Mouse (Mus musculus): ENCODE data around the gene Osbpl5.
A peak's percentile ranks its signal among the peaks of the same experiment; 100 is the strongest.
"Not testable (repeated sequence)": the region's sequence is repeated elsewhere in the genome, so short reads cannot be mapped to it uniquely, and the experiment has no call there.

Gene Osbpl5

DNA sequence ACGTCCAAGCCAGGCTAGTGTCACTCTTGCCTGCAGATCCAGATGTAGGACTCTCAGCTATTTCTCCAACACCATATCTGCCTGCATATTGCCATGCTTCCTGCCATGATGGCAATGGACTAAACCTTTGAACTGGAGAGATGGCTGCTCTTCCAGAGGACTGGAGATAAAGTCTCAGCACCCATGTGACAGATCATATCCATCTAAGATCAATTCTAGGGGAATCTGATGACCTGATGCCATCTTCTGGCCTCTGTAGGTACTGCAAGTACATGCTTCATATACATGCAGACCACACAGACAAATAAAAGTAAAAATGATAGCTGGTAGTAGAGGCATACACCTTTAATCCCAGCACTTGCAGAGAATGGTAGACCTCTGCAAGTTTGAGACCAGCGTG lies 60.6 kb downstream of the Osbpl5 start:
- DNase-seq, result peak; percentile 33

DNA sequence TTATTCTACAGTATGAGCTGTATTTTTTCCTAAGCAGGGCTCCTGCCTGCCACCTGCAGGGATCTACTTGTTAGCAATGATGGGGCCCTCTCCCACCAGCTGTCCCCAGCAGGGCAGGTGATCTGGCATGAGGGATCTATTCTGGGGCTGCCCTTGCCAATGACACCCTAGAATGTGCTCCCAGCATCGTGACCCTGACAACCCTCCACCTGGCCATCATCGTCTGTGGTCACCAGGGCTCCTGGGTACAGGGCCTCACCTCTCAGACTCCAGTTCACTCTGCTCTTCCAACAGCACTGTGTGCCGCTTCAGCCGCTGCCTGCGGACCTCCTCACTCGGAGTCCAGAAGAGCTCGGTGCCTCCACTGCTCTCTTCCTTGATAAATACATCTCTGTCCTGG lies 62.2 kb downstream of the Osbpl5 start:
- peak; percentile 85 for DNase-seq

DNA sequence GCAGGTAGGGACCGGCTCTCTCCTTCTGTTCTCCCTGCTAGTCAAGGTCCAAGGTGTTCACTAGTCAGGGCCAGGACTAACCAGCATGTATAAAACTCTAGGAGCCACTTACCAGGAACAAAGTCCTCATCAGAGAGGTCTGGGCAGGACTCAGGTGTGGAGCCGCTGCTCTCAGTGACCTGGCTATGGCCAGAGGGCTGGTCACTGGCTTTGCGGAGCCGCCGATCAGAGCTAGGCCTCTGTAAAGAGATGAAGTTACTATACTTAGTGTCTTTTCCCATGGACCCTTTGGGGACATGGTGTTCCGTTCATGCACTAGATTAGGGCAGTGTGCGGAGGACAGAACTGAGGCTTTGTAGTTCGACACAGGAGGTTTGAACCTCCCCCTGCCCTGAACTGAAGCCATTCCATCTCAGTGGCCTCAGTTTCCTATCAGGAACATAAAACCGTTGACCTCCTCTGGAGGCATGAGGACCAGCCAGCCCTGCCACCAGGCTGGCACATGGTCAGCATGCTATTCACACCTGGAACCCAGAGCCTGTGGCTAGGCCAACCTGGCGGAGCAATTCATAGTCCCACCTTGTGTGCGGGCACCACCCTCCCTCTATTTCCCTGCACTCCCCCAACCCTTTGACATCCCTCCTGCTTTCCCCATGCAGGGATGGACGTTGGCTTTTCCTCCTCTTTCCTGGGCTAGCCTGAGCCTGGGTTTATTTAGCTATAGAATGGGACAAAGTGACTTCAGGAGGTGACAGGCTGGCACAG lies 63.9 kb downstream of the Osbpl5 start:
- DNase-seq, result peak; percentile 82

DNA sequence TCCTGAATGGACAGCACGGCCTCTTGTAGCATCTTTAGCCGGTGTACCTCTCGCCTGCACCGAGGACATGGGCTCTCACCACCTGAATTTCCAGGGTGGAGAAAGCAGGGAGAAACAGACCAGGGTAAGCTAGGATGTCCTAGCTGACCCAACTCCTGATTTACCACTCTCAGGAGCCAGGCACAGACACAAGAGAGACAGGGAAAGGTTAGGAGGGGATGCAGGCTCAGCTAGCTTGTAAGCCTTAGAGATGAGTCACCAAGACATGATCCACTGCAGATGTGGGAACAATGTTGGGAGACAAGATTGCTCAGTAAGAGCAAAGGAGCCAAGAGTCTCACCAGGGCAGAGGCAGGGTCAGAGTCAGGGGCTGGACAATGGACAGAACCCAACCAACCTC lies 64.9 kb downstream of the Osbpl5 start:
- DNase-seq, result peak; percentile 73

DNA sequence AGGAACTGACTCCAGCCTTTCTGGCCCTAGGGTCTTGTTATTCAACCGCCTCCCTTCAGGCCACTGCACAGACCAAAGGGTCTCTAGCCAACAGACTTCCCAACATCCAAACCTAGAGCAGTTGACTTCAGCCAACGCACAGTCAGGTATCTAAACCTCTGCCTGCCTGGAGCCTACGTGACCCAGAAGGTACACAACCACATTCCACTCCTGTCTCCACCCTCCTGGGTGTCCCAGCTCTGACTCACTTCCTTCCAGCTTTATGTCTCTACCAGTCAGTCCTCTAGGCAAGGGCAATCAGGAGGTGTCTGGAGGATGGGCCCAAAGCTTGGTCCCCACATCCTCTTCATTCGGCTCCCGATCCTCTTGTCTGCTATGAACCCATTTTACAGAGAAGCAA lies 65.6 kb downstream of the Osbpl5 start:
- DNase-seq, result peak; percentile 88

DNA sequence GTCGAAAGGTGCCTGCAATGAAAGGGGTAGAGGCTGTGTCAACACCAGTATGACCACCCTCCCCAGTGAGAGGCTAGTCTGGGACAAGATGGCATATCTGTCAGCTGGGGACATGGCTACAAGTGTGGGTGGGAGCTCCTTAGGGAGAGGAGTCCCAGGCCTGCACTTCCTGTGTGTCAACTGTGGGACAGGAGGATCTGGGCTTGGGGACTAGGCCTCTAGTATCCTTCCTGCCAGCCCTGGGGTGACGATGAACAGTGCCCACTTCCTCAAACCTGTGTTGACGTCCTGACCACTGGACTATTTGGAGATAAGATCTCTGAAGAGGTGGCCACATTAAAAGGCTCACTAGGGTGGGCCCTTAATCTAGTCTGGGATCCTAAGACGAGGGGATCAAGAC lies 66.8 kb downstream of the Osbpl5 start:
- peak; percentile 78 for DNase-seq

DNA sequence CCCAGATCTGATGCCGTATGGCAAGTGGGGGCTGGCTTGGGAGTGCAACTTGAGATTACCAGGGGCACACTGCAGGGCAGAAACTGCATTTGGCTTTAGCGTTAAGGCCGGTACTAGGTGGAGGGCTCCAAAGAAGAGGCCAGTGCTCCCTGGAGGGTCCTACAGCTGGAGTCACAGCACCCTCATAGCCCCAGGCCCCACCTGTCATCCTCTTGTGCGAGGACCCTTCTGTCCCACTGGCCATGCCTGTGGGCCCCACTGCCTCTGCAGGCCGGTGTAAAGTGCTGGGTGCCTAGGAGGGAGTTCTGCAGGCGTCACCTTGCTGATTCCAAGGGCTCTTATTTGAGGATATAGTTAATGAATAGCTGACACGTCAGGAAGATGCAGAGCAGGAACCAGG lies 67.3 kb downstream of the Osbpl5 start:
- DNase-seq, result peak; percentile 87

DNA sequence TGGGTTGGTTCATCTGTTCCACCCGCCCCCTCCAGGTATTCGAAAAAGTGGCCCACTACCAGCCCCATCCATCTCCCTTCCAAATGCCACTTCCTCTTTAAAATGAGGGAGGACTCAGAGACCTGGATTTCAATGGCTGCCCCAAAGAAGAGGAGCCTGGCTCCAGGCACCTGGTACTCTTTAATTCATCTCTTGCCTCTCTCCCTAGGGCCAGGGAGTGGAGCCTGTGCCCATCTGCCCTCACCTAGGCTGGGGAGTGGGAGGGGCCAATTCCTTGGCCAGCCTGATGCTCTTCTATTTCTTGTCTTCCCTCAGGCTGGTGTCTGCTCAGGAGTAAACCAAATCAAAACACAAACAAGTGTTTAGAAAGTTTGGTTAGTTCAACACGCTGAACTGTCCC lies 70.1 kb downstream of the Osbpl5 start:
- peak; percentile 93 for DNase-seq

DNA sequence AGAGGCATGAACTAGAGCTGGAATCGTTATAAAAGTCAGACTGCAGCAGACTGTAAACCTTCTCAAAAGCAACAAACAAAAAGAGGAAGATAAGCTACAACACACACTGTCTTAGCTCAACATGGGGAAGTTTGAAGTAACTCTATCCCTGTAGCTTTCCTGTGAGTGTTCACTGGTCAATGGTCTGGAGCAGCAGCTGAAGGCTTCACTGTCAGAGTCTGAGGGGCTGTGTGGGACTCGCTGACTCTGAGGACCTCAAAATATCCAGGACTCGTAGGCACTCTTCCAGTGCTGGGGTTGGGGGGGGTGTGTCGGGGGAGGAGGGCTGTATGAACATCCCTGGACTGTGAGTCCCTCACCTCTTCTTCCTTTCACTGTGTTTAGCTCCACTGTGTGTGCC lies 70.6 kb downstream of the Osbpl5 start:
- peak; percentile 77 for DNase-seq

DNA sequence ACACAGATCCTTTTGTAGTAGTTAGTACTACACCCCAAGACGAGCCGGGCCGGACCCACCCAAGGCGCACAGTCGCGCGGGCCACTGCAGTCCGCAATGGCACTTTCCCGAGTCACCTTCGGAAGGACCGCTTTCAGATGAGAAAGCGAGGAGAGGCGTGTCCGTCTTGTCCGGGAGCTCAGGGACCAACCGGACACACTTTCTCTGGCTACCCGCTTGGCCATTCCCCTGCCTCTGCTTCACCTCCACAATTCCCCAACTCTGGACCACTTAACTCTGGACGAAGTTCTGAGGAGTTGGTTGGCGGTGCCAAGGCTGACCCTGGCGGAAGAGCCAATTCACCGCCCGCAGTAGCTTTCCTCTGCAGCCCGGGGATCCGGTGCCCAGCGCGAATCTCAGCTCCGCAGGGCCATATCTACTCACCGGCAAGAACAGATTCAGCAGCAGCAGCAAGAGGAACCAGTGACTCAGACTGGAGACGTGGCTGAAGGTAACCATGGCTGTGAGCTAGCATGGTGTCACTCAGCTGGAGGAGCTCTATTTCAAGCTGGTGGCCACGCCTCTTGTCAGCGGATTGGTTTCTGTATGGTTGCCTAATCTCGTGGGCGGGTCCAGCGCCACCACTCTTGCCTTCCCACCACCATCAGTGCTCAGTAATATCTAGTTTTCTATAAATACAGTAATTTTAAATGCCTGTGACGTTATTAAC lies 71.3 kb downstream of the Osbpl5 start, which contains the start of gene Tnfrsf23:
Gene Tnfrsf23, minus strand, starts transcription at position 514 of the 709 bp plus-strand sequence.
- DNase-seq, result peak; percentile 98

DNA sequence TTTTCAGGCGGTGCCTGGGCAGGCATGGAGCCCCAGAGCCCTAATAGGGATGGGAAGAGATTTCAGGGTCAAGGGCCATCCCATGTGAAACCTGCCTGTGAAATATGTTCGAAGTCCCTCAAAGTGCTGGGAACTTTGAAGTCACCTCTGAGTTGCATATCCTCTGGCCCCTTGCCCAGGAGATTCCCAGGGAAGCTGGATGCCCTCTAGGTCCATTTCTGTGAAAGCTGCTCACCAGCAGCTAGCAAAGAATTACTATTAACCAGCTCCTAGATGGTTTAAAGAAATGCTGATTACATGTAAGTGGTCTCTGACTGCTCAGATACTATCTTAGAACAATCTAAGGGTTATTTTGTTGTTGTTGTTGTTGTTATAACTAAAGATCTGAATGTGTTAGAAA lies 72.2 kb downstream of the Osbpl5 start:
- DNase-seq, result not testable (repeated sequence)

DNA sequence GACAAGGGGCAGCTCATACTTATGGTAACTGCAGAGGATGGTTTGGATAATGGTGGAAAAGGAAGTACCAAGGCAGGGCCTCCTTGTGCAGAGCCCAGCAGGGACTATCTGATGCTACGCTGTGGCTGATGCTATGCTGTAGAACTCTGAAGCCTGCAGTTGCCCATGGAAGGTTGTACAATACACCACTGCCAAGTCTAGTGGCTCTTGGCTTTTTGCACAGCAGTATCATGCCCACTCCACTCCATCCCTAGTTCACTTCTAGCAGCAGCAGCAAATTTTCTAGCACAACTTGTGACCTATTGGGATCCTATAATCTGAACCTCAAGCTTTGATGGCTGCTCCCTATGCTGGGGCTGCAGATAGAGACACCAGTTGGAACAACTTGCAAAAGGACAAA lies 75.2 kb downstream of the Osbpl5 start:
- DNase-seq, result peak; percentile 82

DNA sequence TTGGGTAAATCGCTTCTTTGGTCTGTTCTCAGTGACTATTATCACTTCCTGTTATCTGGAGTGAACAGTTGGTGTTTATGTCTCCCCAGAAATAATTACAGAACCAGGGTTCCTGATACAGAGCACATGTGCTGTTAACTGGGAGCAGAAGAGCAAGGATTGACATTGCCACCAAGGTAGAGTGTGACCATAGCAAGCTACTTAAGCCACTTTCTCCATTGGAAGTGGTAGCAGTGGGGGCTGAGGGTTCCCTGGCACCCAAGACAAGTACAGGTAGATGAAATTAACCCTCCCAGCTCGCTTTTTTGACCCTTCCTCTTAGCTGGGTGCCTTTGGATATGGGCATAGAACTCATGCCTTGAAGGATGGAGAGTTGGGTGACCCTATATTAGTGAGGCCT lies 75.9 kb downstream of the Osbpl5 start:
- peak; percentile 64 for DNase-seq

DNA sequence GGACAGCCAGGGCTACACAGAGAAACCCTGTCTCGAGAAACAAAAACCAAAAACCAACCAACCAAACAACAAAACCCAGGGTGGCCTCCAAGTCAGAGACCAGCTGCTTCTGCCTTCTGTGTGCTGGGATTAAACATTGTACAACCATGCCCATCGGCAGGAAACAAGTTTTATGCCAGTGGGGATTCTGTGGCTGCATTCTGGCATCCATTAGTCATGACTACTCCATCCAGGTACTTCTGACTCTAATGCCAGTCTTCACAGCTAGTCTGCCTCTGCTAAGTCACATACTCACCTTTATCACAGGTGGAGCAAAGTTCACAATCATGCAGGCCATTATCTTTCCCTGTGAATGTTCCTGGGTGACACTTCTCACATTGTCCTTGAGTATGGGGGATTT lies 77.1 kb downstream of the Osbpl5 start:
- DNase-seq, result peak; percentile 71

DNA sequence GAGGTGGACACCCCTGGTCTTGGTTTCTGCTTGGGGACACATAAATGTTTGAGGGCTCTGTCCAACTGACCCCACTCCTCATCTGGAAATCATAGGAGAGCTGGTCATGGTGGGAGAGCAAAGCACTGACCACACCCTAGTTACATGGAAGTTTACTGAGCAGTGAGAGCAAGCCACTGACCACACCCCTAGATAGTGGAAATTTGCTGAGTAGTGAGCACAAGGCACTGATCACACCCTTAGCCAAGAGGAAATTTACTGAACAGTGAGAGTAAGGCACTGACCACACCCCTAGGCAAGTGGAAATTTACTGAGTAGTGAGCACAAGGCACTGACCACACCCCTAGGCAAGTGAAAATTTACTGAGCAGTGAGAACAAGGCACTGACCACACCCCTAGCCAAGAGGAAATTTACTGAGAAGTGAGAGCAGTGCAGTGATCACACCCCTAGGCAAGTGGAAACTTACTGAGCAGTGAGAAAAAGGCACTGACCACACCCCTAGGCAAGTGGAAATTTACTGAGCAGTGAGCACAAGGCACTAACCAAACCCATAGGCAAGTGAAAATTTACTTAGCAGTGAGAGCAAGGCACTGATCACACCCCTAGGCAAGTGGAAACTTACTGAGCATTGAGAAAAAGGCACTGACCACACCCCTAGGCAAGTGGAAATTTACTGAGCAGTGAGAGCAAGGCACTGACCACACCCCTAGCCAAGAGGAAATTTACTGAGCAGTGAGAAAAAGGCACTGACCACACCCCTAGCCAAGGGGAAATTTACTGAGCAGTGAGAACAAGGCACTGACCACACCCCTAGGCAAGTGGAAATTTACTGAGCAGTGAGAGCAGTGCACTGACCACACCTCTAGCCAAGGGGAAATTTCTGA lies 90.1 kb downstream of the Osbpl5 start:
- peak; percentile 72 for DNase-seq

DNA sequence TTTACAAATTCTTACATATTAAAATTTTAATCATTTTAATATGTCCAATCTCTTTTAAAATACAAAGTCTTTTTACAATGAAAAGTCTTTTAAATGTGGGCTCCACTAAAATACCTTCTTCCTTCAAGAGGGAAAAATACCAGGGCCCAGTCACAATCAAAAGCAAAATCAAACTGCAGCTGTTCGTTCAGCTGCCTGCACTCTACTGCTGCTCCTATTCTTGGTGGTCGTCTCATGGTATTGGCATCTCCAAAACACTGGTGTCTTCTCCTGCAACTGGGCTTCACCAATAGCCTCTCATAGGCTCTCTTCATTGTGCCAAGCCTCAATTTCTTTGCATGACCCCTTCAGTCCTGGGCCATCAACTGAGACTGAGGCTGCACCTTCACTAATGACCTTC lies 93.3 kb downstream of the Osbpl5 start:
- no peak for DNase-seq

DNA sequence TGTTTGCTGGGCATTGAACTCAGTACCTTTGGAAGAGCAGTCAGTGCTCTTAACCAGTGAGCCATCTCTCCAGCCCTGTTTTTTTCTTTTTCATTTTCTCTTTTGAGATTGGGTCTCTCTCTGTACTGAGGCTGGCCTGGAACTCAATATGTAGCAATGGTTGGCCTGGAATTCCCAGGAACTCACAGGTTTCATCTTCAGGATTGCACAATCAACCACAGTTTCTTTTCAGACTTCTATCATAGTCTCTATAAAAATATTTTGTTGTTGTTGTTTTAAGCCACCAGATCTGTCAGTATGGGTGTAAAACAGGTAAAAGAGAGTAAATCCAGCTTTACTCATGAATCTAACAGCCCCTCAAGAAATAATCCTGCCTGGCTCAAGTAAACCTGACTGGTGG lies 96.0 kb downstream of the Osbpl5 start:
- DNase-seq, result peak; percentile 31

DNA sequence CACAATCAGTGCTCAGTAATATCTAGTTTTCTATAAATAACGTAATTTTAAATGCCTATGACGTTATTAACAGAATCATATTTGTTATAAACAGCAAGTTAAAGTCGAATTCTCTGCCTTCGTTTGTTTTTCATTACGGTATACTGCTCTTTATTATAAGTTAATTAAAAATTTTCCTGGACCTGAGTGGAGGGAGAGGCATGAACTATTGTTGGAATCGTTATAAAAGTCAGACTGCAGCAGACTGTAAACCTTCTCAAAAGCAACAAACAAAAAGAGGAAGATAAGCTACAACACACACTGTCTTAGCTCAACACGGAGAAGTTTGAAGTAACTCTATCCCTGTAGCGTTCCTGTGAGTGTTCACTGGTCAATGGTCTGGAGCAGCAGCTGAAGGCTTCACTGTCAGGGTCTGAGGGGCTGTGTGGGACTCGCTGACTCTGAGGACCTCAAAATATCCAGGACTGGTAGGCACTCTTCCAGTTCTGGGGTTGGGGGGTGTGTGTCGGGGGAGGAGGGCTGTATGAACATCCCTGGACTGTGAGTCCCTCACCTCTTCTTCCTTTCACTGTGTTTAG lies 106.9 kb downstream of the Osbpl5 start:
- DNase-seq, result not testable (repeated sequence)

DNA sequence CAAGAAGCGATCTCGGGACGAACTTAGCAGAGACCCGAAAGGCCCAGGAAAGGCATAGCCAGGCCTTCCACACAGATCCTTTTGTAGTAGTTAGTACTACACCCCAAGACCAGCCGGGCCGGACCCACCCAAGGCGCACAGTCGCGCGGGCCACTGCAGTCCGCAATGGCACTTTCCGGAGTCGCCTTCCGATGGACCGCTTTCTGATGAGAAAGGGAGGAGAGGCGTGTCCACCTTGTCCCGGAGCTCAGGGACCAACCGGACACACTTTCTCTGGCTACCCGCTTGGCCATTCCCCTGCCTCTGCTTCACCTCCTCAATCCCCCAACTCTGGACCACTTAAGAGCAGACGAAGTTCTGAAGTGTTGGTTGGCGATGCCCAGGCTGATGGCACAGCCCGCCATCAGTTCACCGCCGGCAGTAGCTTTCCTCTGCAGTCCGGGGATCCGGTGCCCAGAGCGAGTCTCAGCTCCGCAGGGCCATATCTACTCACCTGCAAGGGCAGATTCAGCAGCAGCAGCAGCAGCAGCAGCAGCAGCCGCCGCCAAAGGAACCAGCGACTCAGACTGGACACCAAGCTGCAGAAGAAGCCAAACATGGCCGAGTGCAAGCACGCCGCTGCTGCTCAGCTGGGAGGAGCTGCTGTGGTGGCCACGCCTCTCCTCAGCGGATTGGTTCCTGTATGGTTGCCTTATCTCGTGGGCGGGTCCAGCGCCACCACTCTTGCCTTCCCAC lies 107.6 kb downstream of the Osbpl5 start, which contains the start of gene Tnfrsf22:
Gene Tnfrsf22, minus strand, starts transcription at position 628 of the 735 bp plus-strand sequence.
- peak; percentile 99 for DNase-seq

DNA sequence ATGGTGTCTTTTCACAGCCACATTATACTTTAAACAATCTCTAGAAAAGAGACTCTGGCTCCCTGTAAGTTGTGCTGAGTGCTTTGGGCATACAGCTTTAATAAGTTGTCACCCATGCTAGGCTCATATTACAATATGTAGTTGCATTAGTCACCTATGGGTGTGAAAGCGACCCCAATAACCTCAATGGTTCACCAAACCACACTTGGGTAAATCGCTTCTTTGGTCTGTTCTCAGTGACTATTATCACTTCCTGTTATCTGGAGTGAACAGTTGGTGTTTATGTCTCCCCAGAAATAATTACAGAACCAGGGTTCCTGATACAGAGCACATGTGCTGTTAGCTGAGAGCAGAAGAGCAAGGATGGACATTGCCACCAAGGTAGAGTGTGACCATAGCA lies 112.8 kb downstream of the Osbpl5 start:
- not testable (repeated sequence) for DNase-seq

All from heart, adult 11 months (tissue).